Mouse (Mus musculus) CH12.LX (cell line): ENCODE results near the gene Uba5. TPM values are rescaled to one million over a fixed set of nuclear protein-coding genes. Genes with fewer than 3 reads are reported as not detected.

ENCODE experiments used
- DNase-seq: peaks from one replicate; pipeline ENCODE4 v3.0.0-alpha.2; 2013; ENCODE audit errors: extremely low read depth
- H3K27ac ChIP-seq: 2 replicates; pipeline ENCODE4 v1.5.1; 2012; ENCODE audit warnings: low read depth, mild to moderate bottlenecking, control low read depth, moderate library complexity; ENCODE audit not compliant: insufficient read depth
- H3K27me3 ChIP-seq: replicated peaks from 2 replicates; pipeline ENCODE3; 2012; ENCODE audit warnings: inconsistent platforms
- H3K36me3 ChIP-seq, 2 experiments: replicated peaks in 1 of 2; 2 replicates each; pipeline versions ENCODE3 to v1.6.1; 2012; ENCODE audit warnings: inconsistent platforms in 1 of 2, low read length in 1 of 2, mild to moderate bottlenecking in 1 of 2, mixed read lengths in 1 of 2, moderate library complexity in 1 of 2; ENCODE audit not compliant: control insufficient read depth in 1 of 2, insufficient read depth in 1 of 2
- H3K4me1 ChIP-seq, 2 experiments: 2 replicates each; pipeline ENCODE4 v1.6.1; 2012; ENCODE audit warnings: inconsistent platforms in 1 of 2, moderate library complexity in 1 of 2; ENCODE audit not compliant: insufficient read depth in 2 of 2, control insufficient read depth in 1 of 2
- H3K4me2 ChIP-seq: 2 replicates; pipeline ENCODE4 v1.6.1; 2012; ENCODE audit warnings: low read depth, mild to moderate bottlenecking, control low read depth; ENCODE audit not compliant: poor library complexity, insufficient read depth, severe bottlenecking
- H3K4me3 ChIP-seq, 3 experiments: fragments of 150-350 bp in 1 of 3; sonication (generic) in 1 of 3; replicated peaks in 1 of 3; 2 replicates each; pipeline versions ENCODE3 to v1.5.1; 2011 to 2012; ENCODE audit warnings: low read depth in 2 of 3, low read length in 2 of 3, mild to moderate bottlenecking in 2 of 3, moderate library complexity in 2 of 3, control low read depth in 1 of 3, improper control_type of control experiment in 1 of 3, inconsistent platforms in 1 of 3, mixed read lengths in 1 of 3; ENCODE audit not compliant: poor library complexity in 1 of 3
- H3K79me2 ChIP-seq: replicated peaks from 2 replicates; pipeline ENCODE4 v1.6.1; 2012; ENCODE audit warnings: mild to moderate bottlenecking, moderate library complexity; ENCODE audit not compliant: control insufficient read depth, poor library complexity, insufficient read depth, severe bottlenecking; ENCODE audit errors: extremely low read depth
- H3K9ac ChIP-seq: 2 replicates; pipeline ENCODE4 v1.6.1; 2012; ENCODE audit warnings: low read depth, mild to moderate bottlenecking, control low read depth, moderate library complexity; ENCODE audit not compliant: insufficient read depth
- H3K9me3 ChIP-seq: replicated peaks from 2 replicates; pipeline ENCODE3; 2012; ENCODE audit warnings: low read length, inconsistent platforms, mixed read lengths
- CHD1 ChIP-seq: IDR thresholded peaks from 2 replicates; pipeline ENCODE4 v1.6.1; 2012; ENCODE audit warnings: low read depth, low read length, improper control_type of control experiment, inconsistent platforms
- CHD2 ChIP-seq: IDR thresholded peaks from 2 replicates; pipeline ENCODE4 v1.6.1; 2011; ENCODE audit warnings: low read length, improper control_type of control experiment
- E2F4 ChIP-seq: IDR thresholded peaks from 2 replicates; pipeline ENCODE4 v1.6.1; 2011; ENCODE audit warnings: low read depth, low read length, improper control_type of control experiment; ENCODE audit not compliant: insufficient replicate concordance
- GABPA ChIP-seq: IDR thresholded peaks from 2 replicates; pipeline ENCODE4 v1.6.1; 2012; ENCODE audit warnings: low read depth, low read length, improper control_type of control experiment, inconsistent platforms; ENCODE audit not compliant: insufficient replicate concordance
- HCFC1 ChIP-seq: IDR thresholded peaks from 2 replicates; pipeline ENCODE4 v1.6.1; 2012; ENCODE audit warnings: low read depth, mild to moderate bottlenecking, inconsistent platforms, low read length, improper control_type of control experiment
- IRF4 ChIP-seq: IDR thresholded peaks from 2 replicates; pipeline ENCODE4 v1.6.1; 2014; ENCODE audit warnings: low read depth, mild to moderate bottlenecking, inconsistent platforms, low read length, improper control_type of control experiment
- JUND ChIP-seq: conservative IDR thresholded peaks from 2 replicates; pipeline ENCODE4 v1.6.1; 2011; ENCODE audit warnings: low read depth, low read length, improper control_type of control experiment
- KAT2A ChIP-seq: IDR thresholded peaks from 2 replicates; pipeline ENCODE4 v1.6.1; 2012; ENCODE audit warnings: low read length, improper control_type of control experiment, inconsistent platforms; ENCODE audit not compliant: insufficient replicate concordance
- MAX ChIP-seq: IDR thresholded peaks from 2 replicates; pipeline ENCODE4 v1.6.1; 2011; ENCODE audit warnings: low read length, improper control_type of control experiment
- MEF2A ChIP-seq: IDR thresholded peaks from 2 replicates; pipeline ENCODE4 v1.6.1; 2014; ENCODE audit warnings: low read depth, mild to moderate bottlenecking, inconsistent platforms, low read length, improper control_type of control experiment, borderline replicate concordance
- MYC ChIP-seq: IDR thresholded peaks from 2 replicates; pipeline ENCODE4 v1.6.1; 2011; ENCODE audit warnings: low read depth, mild to moderate bottlenecking, improper control_type of control experiment, low read length
- PAX5 ChIP-seq: IDR thresholded peaks from 2 replicates; pipeline ENCODE4 v1.6.1; 2012; ENCODE audit warnings: low read length, inconsistent platforms, mixed read lengths
- POLR2A ChIP-seq: IDR thresholded peaks from 2 replicates; pipeline ENCODE4 v1.6.1; 2011; ENCODE audit warnings: low read depth, mild to moderate bottlenecking, improper control_type of control experiment, low read length
- POLR2AphosphoS2 ChIP-seq: IDR thresholded peaks from 2 replicates; pipeline ENCODE4 v1.6.1; 2011; ENCODE audit warnings: low read depth, low read length, improper control_type of control experiment
- RCOR1 ChIP-seq: conservative IDR thresholded peaks from 2 replicates; pipeline ENCODE4 v1.6.1; 2012; ENCODE audit warnings: low read depth, mild to moderate bottlenecking, inconsistent platforms, low read length, improper control_type of control experiment
- SIN3A ChIP-seq: IDR thresholded peaks from 2 replicates; pipeline ENCODE4 v1.6.1; 2012; ENCODE audit warnings: low read length, improper control_type of control experiment, inconsistent platforms
- TBP ChIP-seq: conservative IDR thresholded peaks from 2 replicates; pipeline ENCODE4 v1.6.1; 2011; ENCODE audit warnings: low read depth, low read length, improper control_type of control experiment
- ZKSCAN1 ChIP-seq: IDR thresholded peaks from 2 replicates; pipeline ENCODE4 v1.6.1; 2012; ENCODE audit warnings: low read depth, inconsistent platforms, low read length, improper control_type of control experiment, borderline replicate concordance
- ZNF384 ChIP-seq: IDR thresholded peaks from 2 replicates; pipeline ENCODE4 v1.6.1; 2012; ENCODE audit warnings: low read depth, low read length, improper control_type of control experiment, inconsistent platforms
- dilution Hi-C: fragments of 300-500 bp; cut with MboI; formaldehyde crosslinking; loops from 2 replicates; pipeline ENCODE4 v1.14.3; 2020; ENCODE audit warnings: low sequenced_read_pairs; ENCODE audit not compliant: extremely low pct_unique_long_range_greater_than_20kb, extremely low pct_ligation_motif_present
- in situ Hi-C: fragments of 300-500 bp; cut with MboI; formaldehyde crosslinking; loops from 3 replicates; pipeline ENCODE4 v1.14.3; 2019; ENCODE audit warnings: low sequenced_read_pairs, low pct_ligation_motif_present, low pct_unique_long_range_greater_than_20kb, mixed read lengths
- polyA plus RNA-seq: library from polyadenylated mRNA; unstranded; fragments of >175 nt; gene quantifications from 2 replicates; pipeline ENCODE4 v1.2.1, GENCODE M21; 2012; ENCODE audit warnings: low read depth; ENCODE audit not compliant: insufficient read length
- total RNA-seq, 2 experiments: library from RNA; depleted of rRNA; stranded (reverse); fragments of 300-350 nt in 1 of 2; fragments of >200 nt in 1 of 2; gene quantifications; 2 replicates each; pipeline ENCODE4 v1.2.3; 2012 to 2014

Gene Uba5
- total and polyA plus RNA-seq, 3 experiments = 24.0 to 33.4 (median 29.3) TPM

GRCm38 (mm10) chr9:104107482-104107881 is 44.5 kb upstream of the Uba5 start:
- no peak for DNase-seq

GRCm38 (mm10) chr9:104106930-104107329 is 44.0 kb upstream of the Uba5 start:
- Histone ChIP-seq H3K4me2 (no peak overlapping the region), H3K27me3 (no peaks in the 10 kb centered on the region), H3K4me3 (no peak overlapping the region), H3K27ac (no peak overlapping the region), H3K9ac (no peak overlapping the region), H3K9me3 (peaks cover 3% of the 10 kb centered on the region), H3K79me2 (no peaks in the 10 kb centered on the region), H3K4me1 (peaks cover 11 to 30% of the 10 kb centered on the region in 2 experiments), H3K36me3 (no peaks in the 10 kb centered on the region)
- in situ Hi-C loops (no loop called here), dilution Hi-C loops (no loop called here)
- DNase-seq = no peak
- TF ChIP-seq ZKSCAN1 = no peak
- TF ChIP-seq CHD2 = no peak

More at GRCm38 (mm10) chr9:104107482-104107881, 44.5 kb upstream of the Uba5 start:
- no peak overlapping the region for H3K4me3 ChIP-seq
- no peak for TF ChIP-seq MYC
- TF ChIP-seq POLR2A = no peak
- no peak for TF ChIP-seq MEF2A
- no peak for TF ChIP-seq HCFC1
- TF ChIP-seq TBP = no peak
- TF ChIP-seq E2F4 = no peak
- no peak for TF ChIP-seq CHD1
- TF ChIP-seq RCOR1 = no peak
- TF ChIP-seq SIN3A = no peak
- no peak for TF ChIP-seq PAX5
- no peak for TF ChIP-seq MAX
- no peak for TF ChIP-seq GABPA
- no peak for TF ChIP-seq POLR2AphosphoS2
- peaks cover 0 to 2% of the 10 kb centered on the region in 2 experiments for H3K36me3 ChIP-seq
- H3K4me2 ChIP-seq = no peak overlapping the region
- dilution Hi-C loops (no loop called here), in situ Hi-C loops (no loop called here)
- no peaks in the 10 kb centered on the region for H3K27me3 ChIP-seq
- peaks cover 3% of the 10 kb centered on the region for H3K9me3 ChIP-seq
- no peaks in the 10 kb centered on the region for H3K79me2 ChIP-seq
- H3K27ac ChIP-seq = no peak overlapping the region
- H3K4me1 ChIP-seq = peaks cover 8 to 24% of the 10 kb centered on the region in 2 experiments
- no peak overlapping the region for H3K9ac ChIP-seq

- Histone ChIP-seq H3K4me1 (peaks cover 15 to 47% of the 10 kb centered on the region in 2 experiments), H3K4me2 (no peak overlapping the region), H3K27me3 (no peaks in the 10 kb centered on the region), H3K27ac (no peak overlapping the region), H3K4me3 (no peak overlapping the region), H3K9ac (no peak overlapping the region), H3K9me3 (no peaks in the 10 kb centered on the region), H3K36me3 (no peaks in the 10 kb centered on the region), H3K79me2 (no peaks in the 10 kb centered on the region)
- in situ Hi-C loops = no loop called here
- no peak for DNase-seq
- TF ChIP-seq ZNF384 (no peak), KAT2A (no peak), GABPA (no peak), MEF2A (no peak), JUND (no peak), IRF4 (no peak)
- dilution Hi-C loops = no loop called here
These were observed 42.1 kb upstream of the Uba5 start for GRCm38 (mm10) chr9:104104986-104105385.
